Mouse (Mus musculus) neural tube, embryonic 14.5 days (tissue): ENCODE measurements around the gene Hacd3. TPM values are rescaled to one million over a fixed set of nuclear protein-coding genes. Genes with fewer than 3 reads are reported as not detected.
"Not testable (repeated sequence)": the region's sequence is repeated elsewhere in the genome, so short reads cannot be mapped to it uniquely, and the experiment has no call there.

Experiments used
- ATAC-seq: fragments of 200-750 bp; cut with Nextera tagmentation; 2 replicates; pipeline ENCODE4 v1.8.0; 2017; ENCODE audit warnings: low read depth, mild to moderate bottlenecking, moderate TSS enrichment, moderate library complexity
- H3K27ac ChIP-seq: fragments of 300-500 bp; sonication (generic); 2 replicates; pipeline ENCODE4 v1.5.1; 2014; ENCODE audit warnings: low read depth, mild to moderate bottlenecking, control low read depth, low read length, moderate library complexity, mixed read lengths
- H3K27me3 ChIP-seq: fragments of 300-500 bp; sonication (generic); 2 replicates; pipeline ENCODE4 v1.6.1; 2014; ENCODE audit warnings: low read length; ENCODE audit not compliant: control insufficient read depth, insufficient read depth
- H3K36me3 ChIP-seq: fragments of 300-500 bp; sonication (generic); 2 replicates; pipeline ENCODE4 v1.6.1; 2014; ENCODE audit warnings: low read length, mixed read lengths; ENCODE audit not compliant: control insufficient read depth, insufficient read depth
- H3K4me1 ChIP-seq: fragments of 300-500 bp; sonication (generic); 2 replicates; pipeline ENCODE4 v1.6.1; 2014; ENCODE audit warnings: low read length; ENCODE audit not compliant: control insufficient read depth, insufficient read depth
- H3K4me2 ChIP-seq: fragments of 300-500 bp; sonication (generic); 2 replicates; pipeline ENCODE4 v1.6.1; 2014; ENCODE audit warnings: mild to moderate bottlenecking, low read depth, low read length, control low read depth
- H3K4me3 ChIP-seq: fragments of 300-500 bp; sonication (generic); 2 replicates; pipeline ENCODE4 v1.5.1; 2014; ENCODE audit warnings: low read depth, low read length, control low read depth, mixed read lengths
- H3K9ac ChIP-seq: fragments of 300-500 bp; sonication (generic); replicated peaks from 2 replicates; pipeline ENCODE4 v1.6.1; 2014; ENCODE audit warnings: low read depth, mild to moderate bottlenecking, control low read depth, low read length, mixed read lengths
- H3K9me3 ChIP-seq: fragments of 300-500 bp; sonication (generic); 2 replicates; pipeline ENCODE4 v1.6.1; 2016; ENCODE audit warnings: low read length; ENCODE audit not compliant: control insufficient read depth
- WGBS: fragments of 180-500 bp; shearing (Covaris S2); extraction: QIAGEN DNeasy Blood & Tissue Kit; methylation state at CpG from one replicate; pipeline ENCODE4 v1.1.7; 2014; 5-methylcytosine and 5-hydroxymethylcytosine counted together
- polyA plus RNA-seq: library from polyadenylated mRNA; unstranded; fragments of >200 nt; fragmentation: Nextera tagmentation; extraction: Ambion mirVana; gene quantifications from 2 replicates; pipeline ENCODE4 v1.2.1, GENCODE M21; 2014

Gene Hacd3
- polyA plus RNA-seq, 1 experiment from 2014 or later, result 225 TPM

DNA sequence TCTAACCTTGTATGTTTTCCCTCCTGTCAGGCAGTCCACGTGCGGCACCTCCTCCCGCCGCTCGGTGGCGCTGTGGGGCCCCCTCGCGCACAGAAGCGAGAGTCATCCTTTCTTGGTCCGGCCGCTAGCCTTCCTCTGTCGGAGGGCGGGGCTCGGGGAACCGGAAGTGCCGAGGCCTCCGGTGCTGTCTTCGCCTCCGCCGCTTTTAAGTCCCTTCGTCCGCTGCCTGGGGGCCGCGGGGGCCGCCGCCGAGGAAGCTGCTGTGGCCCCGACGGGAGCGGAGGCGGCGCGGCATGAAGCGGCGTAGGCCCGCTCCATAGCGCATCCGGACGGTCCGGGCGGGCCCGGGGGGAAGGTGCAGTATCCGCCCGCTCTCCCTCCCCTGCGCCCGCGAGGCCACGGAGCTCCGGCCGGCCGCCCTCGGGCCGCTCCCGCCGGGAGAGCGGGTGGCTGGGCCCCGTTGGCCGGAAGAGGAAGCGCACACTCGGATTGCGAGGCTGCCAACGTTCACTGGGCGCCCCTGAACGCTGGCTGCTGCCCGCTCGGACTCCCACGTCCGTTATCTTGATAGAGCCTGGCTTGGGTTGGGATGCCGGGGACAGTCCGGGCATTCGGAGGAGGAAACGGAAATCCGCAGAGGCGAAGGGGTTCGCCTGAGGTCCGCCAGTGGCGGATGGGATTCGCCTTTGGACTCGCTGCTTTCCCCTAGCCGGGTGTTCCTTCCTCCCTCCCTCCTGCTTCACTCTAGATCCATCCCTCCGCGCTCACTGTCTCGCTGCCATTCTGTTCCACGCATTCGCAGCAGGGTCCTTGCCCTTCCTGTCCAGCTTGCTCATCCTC, 11.0 kb upstream of the Hacd3 start, which contains the start of gene Dpp8:
Dpp8 (plus strand) TSS at position 146 of the 840 bp plus-strand sequence.
- Histone ChIP-seq H3K27me3 (no peaks in the 10 kb centered on the region), H3K4me3 (peak within 1 kb of the TSS; percentile 97), H3K4me2 (peak within 1 kb of the TSS; percentile 64), H3K9me3 (no peaks in the 10 kb centered on the region), H3K27ac (peak within 1 kb of the TSS; percentile 87), H3K36me3 (no peaks in the 10 kb centered on the region; the same call in 1 of the 2 replicates), H3K9ac (peak within 1 kb of the TSS; percentile 97), H3K4me1 (peaks cover 14% of the 10 kb centered on the region)
- peak; percentile 94 for ATAC-seq
- WGBS, result under 1% methylated on average over 77 of the region's 85 CpGs

DNA sequence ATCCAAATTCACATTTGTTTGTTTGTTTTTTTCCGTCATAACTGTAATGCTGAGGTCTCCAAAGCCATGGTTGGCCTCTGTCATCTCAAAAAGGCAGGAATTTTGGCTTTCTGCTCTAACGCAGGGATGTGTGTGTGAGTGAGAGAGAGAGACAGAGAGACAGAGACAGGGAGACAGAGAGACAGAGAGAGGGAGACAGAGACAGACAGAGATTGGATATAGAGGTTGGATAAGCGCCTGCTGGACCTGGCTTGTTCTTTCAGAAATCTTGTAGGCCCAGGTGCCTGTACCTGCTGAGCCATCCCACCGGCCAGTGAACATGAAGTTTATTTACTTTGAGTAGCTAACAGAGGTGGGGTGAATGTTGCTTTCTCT, 10.4 kb upstream of the Hacd3 start:
- H3K9ac ChIP-seq, result no peak overlapping the region
- peaks cover 14% of the 10 kb centered on the region for H3K4me1 ChIP-seq
- no peaks in the 10 kb centered on the region for H3K9me3 ChIP-seq
- no peak overlapping the region for H3K27ac ChIP-seq
- 38% methylated on average over 4 of the region's 4 CpGs for WGBS
- H3K36me3 ChIP-seq, result no peaks in the 10 kb centered on the region; the same call in 1 of the 2 replicates
- ATAC-seq, result no peak
- no peaks in the 10 kb centered on the region for H3K27me3 ChIP-seq
- H3K4me3 ChIP-seq, result no peak overlapping the region; the same call in 1 of the 2 replicates
- no peak overlapping the region for H3K4me2 ChIP-seq

DNA sequence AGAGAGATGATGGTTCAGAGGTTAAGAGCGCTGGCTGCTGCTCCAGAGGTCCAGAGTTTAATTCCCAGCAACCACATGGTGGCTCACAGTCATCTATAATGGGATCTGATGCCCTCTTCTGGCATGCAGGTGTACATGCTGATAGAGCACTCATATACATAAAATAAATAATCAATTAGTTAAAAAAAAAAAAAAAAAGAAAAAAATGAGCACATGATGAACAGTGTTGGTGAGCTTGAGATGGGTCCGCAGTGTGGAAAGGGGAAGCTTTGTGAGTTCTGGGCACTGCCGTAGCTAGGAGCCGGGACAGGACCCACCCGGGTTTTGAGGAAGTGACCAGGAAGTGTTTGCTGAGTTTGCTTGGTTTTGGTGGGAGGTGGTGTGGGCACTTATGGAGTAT, 9.9 kb upstream of the Hacd3 start:
- H3K9me3 ChIP-seq, H3K36me3 ChIP-seq, H3K27me3 ChIP-seq, H3K9ac ChIP-seq, H3K4me2 ChIP-seq, ATAC-seq, H3K27ac ChIP-seq, H3K4me3 ChIP-seq: not testable (repeated sequence)
- peaks cover 14% of the 10 kb centered on the region for H3K4me1 ChIP-seq
- WGBS, result 73% methylated on average over 5 of the region's 5 CpGs

DNA sequence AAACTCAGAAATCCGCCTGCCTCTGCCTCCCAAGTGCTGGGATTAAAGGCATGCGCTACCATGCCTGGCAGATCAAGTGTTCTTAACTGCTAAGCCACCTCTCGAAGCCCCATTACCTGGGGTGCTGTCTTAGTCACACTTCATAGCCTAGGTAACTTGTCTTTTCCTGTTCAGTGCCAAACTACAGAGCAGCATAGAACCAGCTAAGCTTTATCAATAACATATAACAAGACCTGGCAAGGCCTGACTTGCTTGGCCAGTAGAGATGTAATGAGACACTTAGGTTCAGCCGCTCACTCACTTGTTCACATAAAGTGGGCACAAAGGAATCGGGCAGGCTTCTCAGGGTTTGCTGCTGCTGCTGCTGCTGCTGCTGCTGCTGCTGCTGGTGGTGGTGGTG, 6.8 kb upstream of the Hacd3 start:
- Histone ChIP-seq H3K4me2 (no peak overlapping the region), H3K27me3 (no peaks in the 10 kb centered on the region), H3K9me3 (no peaks in the 10 kb centered on the region), H3K9ac (no peak overlapping the region), H3K4me1 (peaks cover 6% of the 10 kb centered on the region), H3K4me3 (no peak overlapping the region), H3K27ac (no peak overlapping the region), H3K36me3 (no peaks in the 10 kb centered on the region)
- ATAC-seq, result no peak
- 89% methylated on average over 5 of the region's 5 CpGs for WGBS

DNA sequence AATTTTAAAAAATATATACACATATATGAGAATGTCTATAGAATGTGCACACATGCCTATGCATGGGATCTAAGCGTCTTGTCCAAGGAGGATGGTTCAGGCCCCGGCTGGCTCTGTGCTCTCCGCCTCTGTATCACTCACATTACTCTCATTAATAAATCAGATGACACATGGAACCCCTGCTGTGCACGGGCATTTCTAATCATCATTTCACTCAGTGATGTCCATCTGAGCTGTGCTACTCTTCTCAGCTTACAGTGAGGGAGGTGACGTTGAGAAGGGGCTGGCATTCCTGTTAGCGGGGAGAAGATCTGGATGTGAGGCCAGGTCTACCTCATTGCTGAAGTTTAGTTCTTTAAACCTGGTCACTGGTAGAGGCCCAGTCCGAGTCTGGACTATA, 5.7 kb upstream of the Hacd3 start:
- Histone ChIP-seq H3K4me2 (no peak overlapping the region), H3K9me3 (no peaks in the 10 kb centered on the region), H3K27me3 (no peaks in the 10 kb centered on the region), H3K4me3 (no peak overlapping the region), H3K4me1 (peaks cover 7% of the 10 kb centered on the region), H3K36me3 (no peaks in the 10 kb centered on the region), H3K27ac (no peak overlapping the region), H3K9ac (no peak overlapping the region)
- no peak for ATAC-seq
- WGBS, result 82% methylated on average over 7 of the region's 7 CpGs

DNA sequence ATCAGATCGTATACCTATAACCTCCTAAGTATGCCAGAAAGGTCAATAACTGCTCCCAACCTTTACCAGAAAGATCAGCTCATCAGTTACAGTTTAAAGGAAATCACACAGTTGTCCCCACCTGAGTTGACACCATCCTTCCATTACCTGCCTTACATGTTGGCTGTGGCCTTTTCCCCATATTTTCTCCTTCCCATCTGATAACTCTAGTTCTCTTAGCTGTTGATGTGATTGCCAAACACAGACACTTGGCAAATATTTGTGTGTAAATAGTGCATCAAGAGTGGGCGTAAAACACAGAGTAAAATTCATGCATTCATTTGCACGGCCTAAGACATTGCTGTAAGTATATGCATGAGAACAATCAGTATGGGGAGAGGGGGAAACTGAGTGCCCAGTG, 2.0 kb upstream of the Hacd3 start:
- Histone ChIP-seq H3K9me3 (no peaks in the 10 kb centered on the region), H3K4me2 (no peak overlapping the region), H3K36me3 (no peaks in the 10 kb centered on the region), H3K27me3 (no peaks in the 10 kb centered on the region), H3K9ac (no peak overlapping the region), H3K27ac (no peak overlapping the region), H3K4me3 (no peak overlapping the region), H3K4me1 (peaks cover 28% of the 10 kb centered on the region)
- no peak for ATAC-seq
- 93% methylated on average over 3 of the region's 3 CpGs for WGBS

DNA sequence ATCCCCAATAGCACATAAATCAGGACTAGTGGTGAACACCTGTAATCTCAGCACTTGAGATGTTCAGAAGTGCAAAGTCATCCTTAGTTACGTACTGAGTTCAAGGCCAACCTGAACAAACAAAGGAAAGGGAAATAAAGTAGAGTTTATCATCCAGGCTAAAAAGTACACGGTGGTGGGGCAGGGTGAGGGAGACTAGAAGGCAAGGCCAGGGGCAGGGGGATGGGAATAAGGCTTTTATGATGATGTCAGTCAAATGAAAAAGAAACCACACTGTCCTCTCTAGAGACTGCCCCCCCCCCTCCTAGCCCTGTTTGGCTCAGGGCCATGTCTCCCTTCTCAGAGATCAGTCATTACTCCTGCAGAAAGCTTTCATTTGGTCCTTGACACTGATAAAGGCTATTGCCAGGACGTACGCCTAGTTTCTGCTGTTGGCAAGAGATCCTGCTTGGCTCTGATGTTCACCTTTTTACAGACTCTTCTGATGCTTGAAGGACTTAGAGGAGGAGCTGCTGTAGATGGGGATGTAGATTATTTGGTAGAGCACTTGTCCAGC, 1.2 kb upstream of the Hacd3 start:
- no peak overlapping the region for H3K4me2 ChIP-seq
- peaks cover 31% of the 10 kb centered on the region for H3K4me1 ChIP-seq
- no peaks in the 10 kb centered on the region for H3K9me3 ChIP-seq
- H3K4me3 ChIP-seq, result no peak overlapping the region
- no peaks in the 10 kb centered on the region for H3K36me3 ChIP-seq
- ATAC-seq, result no peak
- 71% methylated on average over 4 of the region's 4 CpGs for WGBS
- no peak overlapping the region for H3K9ac ChIP-seq
- H3K27ac ChIP-seq, result no peak overlapping the region; the same call in 1 of the 2 replicates
- no peaks in the 10 kb centered on the region for H3K27me3 ChIP-seq

DNA sequence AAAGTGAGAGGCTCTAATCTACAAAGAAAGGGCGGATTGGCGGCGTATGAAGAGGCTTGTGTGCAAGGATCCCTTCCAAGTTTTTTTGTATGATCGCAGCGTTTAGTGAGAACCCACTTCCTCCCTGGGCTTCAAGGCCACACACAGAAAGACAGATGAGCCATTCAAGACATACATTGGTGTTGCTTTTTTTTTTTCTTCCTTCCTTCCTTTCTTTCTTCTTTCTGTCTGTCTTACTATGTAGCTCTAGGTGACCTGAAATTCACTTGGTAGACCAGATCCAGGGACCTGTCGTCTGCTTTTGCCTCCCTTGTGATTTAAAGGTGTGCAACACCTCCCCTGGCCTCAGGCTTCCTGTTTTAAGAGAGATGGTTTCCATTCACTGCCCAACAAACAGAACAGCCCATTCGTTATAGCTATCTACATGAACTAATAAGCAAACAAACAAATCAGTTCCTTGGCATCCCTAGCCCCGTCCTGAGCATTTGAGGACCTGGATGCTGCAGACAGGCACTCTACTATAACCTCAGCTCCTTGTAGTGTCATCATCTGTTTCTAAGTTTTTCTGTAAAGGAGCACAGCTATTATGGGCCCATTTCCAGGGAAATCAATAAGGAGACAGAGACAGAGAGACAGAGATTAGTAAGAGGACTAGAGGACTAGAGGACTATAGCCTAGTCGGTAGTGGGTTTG, 540 bp upstream of the Hacd3 start:
- Histone ChIP-seq H3K9me3 (no peaks in the 10 kb centered on the region), H3K36me3 (no peaks in the 10 kb centered on the region), H3K4me3 (peak overlapping the region; percentile 99), H3K27me3 (no peaks in the 10 kb centered on the region), H3K27ac (peak overlapping the region; percentile 93), H3K4me2 (peak overlapping the region; percentile 62), H3K9ac (peak overlapping the region; percentile 99), H3K4me1 (peaks cover 32% of the 10 kb centered on the region)
- ATAC-seq, result peak; percentile 20; the same call in 1 of the 2 replicates
- 19% methylated on average over 9 of the region's 9 CpGs for WGBS

DNA sequence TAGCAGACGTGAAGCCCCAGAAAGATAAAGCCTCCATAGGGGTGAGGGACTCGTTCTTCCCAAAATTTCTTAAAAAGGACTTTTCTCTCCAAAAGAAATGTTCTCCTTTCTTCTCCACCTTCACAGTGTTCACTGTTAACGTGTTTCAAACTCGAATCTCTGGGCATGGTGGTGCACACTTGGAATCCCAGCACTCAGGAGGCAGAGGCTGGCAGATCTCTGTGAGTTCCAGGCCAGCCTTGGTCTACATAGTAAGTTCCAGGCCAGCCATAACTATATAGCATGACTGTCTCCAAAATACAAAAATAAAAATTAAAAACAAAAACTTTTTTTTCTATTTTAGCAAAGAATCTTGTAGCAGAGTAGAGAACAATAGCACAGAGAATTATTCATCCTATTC, 1.4 kb downstream of the Hacd3 start:
- Histone ChIP-seq H3K36me3 (no peaks in the 10 kb centered on the region), H3K4me1 (peaks cover 42% of the 10 kb centered on the region), H3K9ac (no peak overlapping the region; the same call in 1 of the 2 replicates), H3K4me2 (peak overlapping the region; percentile 62), H3K4me3 (peak overlapping the region; percentile 99), H3K27me3 (no peaks in the 10 kb centered on the region), H3K27ac (no peak overlapping the region), H3K9me3 (no peaks in the 10 kb centered on the region)
- no peak for ATAC-seq
- WGBS, result 77% methylated on average over 4 of the region's 4 CpGs
